Mouse (Mus musculus): ENCODE data around the gene Gm3468. TPM values are rescaled to one million over a fixed set of nuclear protein-coding genes. Genes with fewer than 3 reads are reported as not detected.

The Gm3468 gene
- polyA plus RNA-seq (2012; rRNA removed; ENCODE audit: low replicate concordance): 0.54 and 0.93 TPM in 2 replicates

GRCm38 (mm10) chr14:6108272-6108925 is at the start of gene Gm3468:
TSS of gene Gm3468 (minus strand) at chr14:6108665.

GRCm38 (mm10) chr14:6125707-6126106 is 17.2 kb upstream of the Gm3468 start, which contains the start of gene Gm3476:
TSS of gene Gm3476 (minus strand) at chr14:6125807.

GRCm38 (mm10) chr14:6093842-6094241 is 14.6 kb downstream of the Gm3468 start, which contains the start of gene Gm8206:
TSS of gene Gm8206 (minus strand) at chr14:6093942.

GRCm38 (mm10) chr14:6058167-6058566 is 50.3 kb downstream of the Gm3468 start, which contains the start of gene Gm6337:
TSS of gene Gm6337 (minus strand) at chr14:6058267.

Other genes with a start within 250 kb of the Gm3468 start
- gene Gm8237, start 228.3 kb downstream of the Gm3468 start, polyA plus RNA-seq (2012; rRNA removed; ENCODE audit: low replicate concordance): 0.13 and 0.17 TPM in 2 replicates
- 0.28 and 0.52 TPM in 2 replicates for gene Gm3248, start 146.9 kb downstream of the Gm3468 start, polyA plus RNA-seq (2012; rRNA removed; ENCODE audit: low replicate concordance)
- not detected in 2 replicates for gene Gm3453, start 129.5 kb downstream of the Gm3468 start, polyA plus RNA-seq (2012; rRNA removed; ENCODE audit: low replicate concordance)
- gene Gm6337, start 50.4 kb downstream of the Gm3468 start, polyA plus RNA-seq (2012; rRNA removed; ENCODE audit: low replicate concordance): not detected in 2 replicates
- 0.21 and 0.57 TPM in 2 replicates for gene Gm8206, start 14.7 kb downstream of the Gm3468 start, polyA plus RNA-seq (2012; rRNA removed; ENCODE audit: low replicate concordance)
- gene Gm3476, start 17.1 kb upstream of the Gm3468 start, polyA plus RNA-seq (2012; rRNA removed; ENCODE audit: low replicate concordance): not detected in 2 replicates
- gene Gm21560, start 110.6 kb upstream of the Gm3468 start, polyA plus RNA-seq (2012; rRNA removed; ENCODE audit: low replicate concordance): not detected in 2 replicates
- gene Gm3411, start 178.6 kb upstream of the Gm3468 start, polyA plus RNA-seq (2012; rRNA removed; ENCODE audit: low replicate concordance): 3.5 TPM in 1 of 2 replicates, not detected in the other
- not detected in 2 replicates for gene Gm21103, start 196.2 kb upstream of the Gm3468 start, polyA plus RNA-seq (2012; rRNA removed; ENCODE audit: low replicate concordance)
- not detected in 2 replicates for gene Gm3618, start 235.0 kb upstream of the Gm3468 start, polyA plus RNA-seq (2012; rRNA removed; ENCODE audit: low replicate concordance)

Data from subcutaneous adipose tissue, adult 2 months (tissue).